Mouse (Mus musculus): ENCODE measurements around the gene Slf2.

GRCm38 (mm10) chr19:44902324-44902723 lies 28.6 kb upstream of the Slf2 start:
- no peak for TF ChIP-seq POLR2A (IDR thresholded peaks at IDR 0.05; ENCODE audit: borderline replicate concordance, insufficient read depth, low read length)
- TF ChIP-seq CTCF (IDR thresholded peaks at IDR 0.05; ENCODE audit: borderline replicate concordance, insufficient read depth, low read depth, low read length), result no peak
